Mouse (Mus musculus): Measurements from ENCODE around the gene Plcb1. TPM values are rescaled to one million over a fixed set of nuclear protein-coding genes. Genes with fewer than 3 reads are reported as not detected.

Plcb1 gene
- polyA plus RNA-seq, 1 experiment = 66.5 TPM

GRCm38 (mm10) chr2:134920611-134921280 is 134.9 kb downstream of the Plcb1 start:
- TF ChIP-seq CTCF (IDR thresholded peaks at IDR 0.05; ENCODE audit: extremely low read depth, insufficient read depth, low read length) (no peak), POLR2A (IDR thresholded peaks at IDR 0.05; ENCODE audit: extremely low read depth, insufficient read depth, low read length) (no peak)
- H3K4me1 ChIP-seq (ENCODE audit: control insufficient read depth, insufficient read depth, low read length) = peaks cover 11% of the 10 kb centered on the region
- no peak overlapping the region for H3K4me3 ChIP-seq (ENCODE audit: insufficient read depth, low read length)
- peak overlapping the region; percentile 35; the same call in 1 of the 2 replicates for H3K27ac ChIP-seq (ENCODE audit: insufficient read depth, low read length)

GRCm38 (mm10) chr2:134922636-134923375 is 136.9 kb downstream of the Plcb1 start:
- Histone ChIP-seq H3K4me3 (ENCODE audit: insufficient read depth, low read length) (no peak overlapping the region), H3K4me1 (ENCODE audit: control insufficient read depth, insufficient read depth, low read length) (peaks cover 13% of the 10 kb centered on the region), H3K27ac (ENCODE audit: insufficient read depth, low read length) (no peak overlapping the region)
- TF ChIP-seq POLR2A (IDR thresholded peaks at IDR 0.05; ENCODE audit: extremely low read depth, insufficient read depth, low read length) = no peak
- no peak for TF ChIP-seq CTCF (IDR thresholded peaks at IDR 0.05; ENCODE audit: extremely low read depth, insufficient read depth, low read length)

- Histone ChIP-seq H3K4me1 (ENCODE audit: control insufficient read depth, insufficient read depth, low read length) (peaks cover 13% of the 10 kb centered on the region), H3K4me3 (ENCODE audit: insufficient read depth, low read length) (no peak overlapping the region), H3K27ac (ENCODE audit: insufficient read depth, low read length) (no peak overlapping the region)
- TF ChIP-seq POLR2A (IDR thresholded peaks at IDR 0.05; ENCODE audit: extremely low read depth, insufficient read depth, low read length) = no peak
- TF ChIP-seq CTCF (IDR thresholded peaks at IDR 0.05; ENCODE audit: extremely low read depth, insufficient read depth, low read length) = 0 out of 2 replicates have a peak, but pooled peaks have one; percentile 2
Observed at GRCm38 (mm10) chr2:134924143-134924655, 138.3 kb downstream of the Plcb1 start.

- TF ChIP-seq POLR2A (IDR thresholded peaks at IDR 0.05; ENCODE audit: extremely low read depth, insufficient read depth, low read length) (no peak), CTCF (IDR thresholded peaks at IDR 0.05; ENCODE audit: extremely low read depth, insufficient read depth, low read length) (no peak)
- no peak overlapping the region for H3K4me3 ChIP-seq (ENCODE audit: insufficient read depth, low read length)
- no peak overlapping the region for H3K27ac ChIP-seq (ENCODE audit: insufficient read depth, low read length)
- H3K4me1 ChIP-seq (ENCODE audit: control insufficient read depth, insufficient read depth, low read length) = peaks cover 7% of the 10 kb centered on the region
Observed at GRCm38 (mm10) chr2:134926266-134926665, 140.4 kb downstream of the Plcb1 start.

GRCm38 (mm10) chr2:134927072-134927471 is 141.2 kb downstream of the Plcb1 start:
- no peak for TF ChIP-seq POLR2A (IDR thresholded peaks at IDR 0.05; ENCODE audit: extremely low read depth, insufficient read depth, low read length)
- TF ChIP-seq CTCF (IDR thresholded peaks at IDR 0.05; ENCODE audit: extremely low read depth, insufficient read depth, low read length) = no peak
- Histone ChIP-seq H3K27ac (ENCODE audit: insufficient read depth, low read length) (peak overlapping the region; percentile 43; the same call in 1 of the 2 replicates), H3K4me3 (ENCODE audit: insufficient read depth, low read length) (no peak overlapping the region), H3K4me1 (ENCODE audit: control insufficient read depth, insufficient read depth, low read length) (peaks cover 6% of the 10 kb centered on the region; the same call in 1 of the 2 replicates)

GRCm38 (mm10) chr2:134929452-134929851 is 143.6 kb downstream of the Plcb1 start:
- TF ChIP-seq CTCF (IDR thresholded peaks at IDR 0.05; ENCODE audit: extremely low read depth, insufficient read depth, low read length) (no peak), POLR2A (IDR thresholded peaks at IDR 0.05; ENCODE audit: extremely low read depth, insufficient read depth, low read length) (no peak)
- no peak overlapping the region for H3K27ac ChIP-seq (ENCODE audit: insufficient read depth, low read length)
- peaks cover 6% of the 10 kb centered on the region; the same call in 1 of the 2 replicates for H3K4me1 ChIP-seq (ENCODE audit: control insufficient read depth, insufficient read depth, low read length)
- H3K4me3 ChIP-seq (ENCODE audit: insufficient read depth, low read length) = no peak overlapping the region

- H3K27ac ChIP-seq (ENCODE audit: insufficient read depth, low read length) = no peak overlapping the region
- TF ChIP-seq POLR2A (IDR thresholded peaks at IDR 0.05; ENCODE audit: extremely low read depth, insufficient read depth, low read length) (no peak), CTCF (IDR thresholded peaks at IDR 0.05; ENCODE audit: extremely low read depth, insufficient read depth, low read length) (no peak)
- peaks cover 6% of the 10 kb centered on the region; the same call in 1 of the 2 replicates for H3K4me1 ChIP-seq (ENCODE audit: control insufficient read depth, insufficient read depth, low read length)
- no peak overlapping the region for H3K4me3 ChIP-seq (ENCODE audit: insufficient read depth, low read length)
Observed at GRCm38 (mm10) chr2:134930961-134931360, 145.1 kb downstream of the Plcb1 start.

GRCm38 (mm10) chr2:134931756-134932421 is 146.0 kb downstream of the Plcb1 start:
- peaks cover 5% of the 10 kb centered on the region; the same call in 1 of the 2 replicates for H3K4me1 ChIP-seq (ENCODE audit: control insufficient read depth, insufficient read depth, low read length)
- H3K4me3 ChIP-seq (ENCODE audit: insufficient read depth, low read length) = no peak overlapping the region
- TF ChIP-seq CTCF (IDR thresholded peaks at IDR 0.05; ENCODE audit: extremely low read depth, insufficient read depth, low read length) (no peak), POLR2A (IDR thresholded peaks at IDR 0.05; ENCODE audit: extremely low read depth, insufficient read depth, low read length) (no peak)
- H3K27ac ChIP-seq (ENCODE audit: insufficient read depth, low read length) = no peak overlapping the region

- H3K4me3 ChIP-seq (ENCODE audit: insufficient read depth, low read length) = no peak overlapping the region
- no peak overlapping the region for H3K27ac ChIP-seq (ENCODE audit: insufficient read depth, low read length)
- peaks cover 3% of the 10 kb centered on the region; the same call in 1 of the 2 replicates for H3K4me1 ChIP-seq (ENCODE audit: control insufficient read depth, insufficient read depth, low read length)
- TF ChIP-seq POLR2A (IDR thresholded peaks at IDR 0.05; ENCODE audit: extremely low read depth, insufficient read depth, low read length) (no peak), CTCF (IDR thresholded peaks at IDR 0.05; ENCODE audit: extremely low read depth, insufficient read depth, low read length) (no peak)
Observed at GRCm38 (mm10) chr2:134935469-134935868, 149.6 kb downstream of the Plcb1 start.
